Mouse (Mus musculus): ENCODE data around the gene Hs3st2.

GRCm38 (mm10) chr7:121464441-121464840 lies 72.8 kb downstream of the Hs3st2 start:
- TF ChIP-seq ZC3H11A (IDR thresholded peaks at IDR 0.05; ENCODE audit: borderline replicate concordance, low read depth, low read length) (no peak), CHD2 (IDR thresholded peaks at IDR 0.05; ENCODE audit: low read depth, low read length) (no peak), MAFK (IDR thresholded peaks at IDR 0.05; ENCODE audit: insufficient read depth, low read depth, low read length) (no peak), ZNF384 (IDR thresholded peaks at IDR 0.05; ENCODE audit: low read depth, low read length) (no peak)
